Mouse (Mus musculus) olfactory bulb, adult 2 months (tissue): Measurements from ENCODE around the gene Nop2. TPM values are rescaled to one million over a fixed set of nuclear protein-coding genes. Genes with fewer than 3 reads are reported as not detected.

ENCODE experiments used
- H3K27ac ChIP-seq: fragments of 200-500 bp; 2 replicates; pipeline ENCODE4 v1.5.1; 2012; ENCODE audit warnings: low read depth, low read length; ENCODE audit not compliant: insufficient read depth
- H3K4me1 ChIP-seq: fragments of 200-500 bp; 2 replicates; pipeline ENCODE4 v1.6.1; 2012; ENCODE audit warnings: low read length; ENCODE audit not compliant: control insufficient read depth, insufficient read depth
- H3K4me3 ChIP-seq: fragments of 200-500 bp; 2 replicates; pipeline ENCODE4 v1.5.1; 2012; ENCODE audit warnings: mild to moderate bottlenecking, low read depth, low read length, moderate library complexity; ENCODE audit not compliant: insufficient read depth
- CTCF ChIP-seq: fragments of 200-500 bp; IDR thresholded peaks from 2 replicates; pipeline ENCODE4 v1.5.1; 2012; ENCODE audit warnings: low read depth, mild to moderate bottlenecking, low read length, moderate library complexity; ENCODE audit not compliant: insufficient read depth
- POLR2A ChIP-seq: fragments of 200-500 bp; IDR thresholded peaks from 2 replicates; pipeline ENCODE4 v1.6.1; 2012; ENCODE audit warnings: mild to moderate bottlenecking, low read depth, low read length, moderate library complexity; ENCODE audit not compliant: insufficient read depth
- WGBS: fragments of 180-500 bp; shearing (Covaris S2); methylation state at CpG from one replicate; pipeline ENCODE4 v1.1.7; 2018; 5-methylcytosine and 5-hydroxymethylcytosine counted together
- polyA plus RNA-seq: library from polyadenylated mRNA; stranded (reverse); fragments of >200 nt; gene quantifications from 2 replicates; pipeline ENCODE4 v1.2.4, GENCODE M21; 2012; ENCODE audit warnings: low replicate concordance; ENCODE audit not compliant: missing spikeins, insufficient read depth, insufficient read length

Gene Nop2
- polyA plus RNA-seq, 1 experiment: not detected

DNA sequence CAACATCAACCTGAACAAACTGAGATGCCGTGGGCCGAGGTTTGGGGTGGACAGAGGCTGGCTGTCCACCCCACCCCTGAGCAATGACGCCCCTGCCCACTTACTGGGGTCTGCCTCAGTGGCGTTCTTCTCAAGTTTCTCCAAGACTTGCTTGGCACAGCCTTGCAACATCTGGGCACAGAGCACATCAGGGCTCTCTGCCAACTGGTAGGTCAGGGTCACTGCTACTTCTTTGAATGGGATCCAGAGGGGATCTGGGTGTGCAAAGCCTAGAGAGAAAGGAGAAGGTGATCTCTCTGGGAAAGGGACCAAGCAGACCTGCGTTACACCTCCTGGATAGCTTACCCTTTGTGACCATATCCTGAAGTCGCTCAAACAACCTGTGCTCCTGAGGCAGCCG is 41.5 kb downstream of the Nop2 start:
- no peak for TF ChIP-seq CTCF
- TF ChIP-seq POLR2A: no peak
- Histone ChIP-seq H3K27ac (no peak overlapping the region), H3K4me1 (peaks cover 5% of the 10 kb centered on the region; the same call in 1 of the 2 replicates), H3K4me3 (no peak overlapping the region)
- 92% methylated on average over 7 of the region's 7 CpGs for WGBS

DNA sequence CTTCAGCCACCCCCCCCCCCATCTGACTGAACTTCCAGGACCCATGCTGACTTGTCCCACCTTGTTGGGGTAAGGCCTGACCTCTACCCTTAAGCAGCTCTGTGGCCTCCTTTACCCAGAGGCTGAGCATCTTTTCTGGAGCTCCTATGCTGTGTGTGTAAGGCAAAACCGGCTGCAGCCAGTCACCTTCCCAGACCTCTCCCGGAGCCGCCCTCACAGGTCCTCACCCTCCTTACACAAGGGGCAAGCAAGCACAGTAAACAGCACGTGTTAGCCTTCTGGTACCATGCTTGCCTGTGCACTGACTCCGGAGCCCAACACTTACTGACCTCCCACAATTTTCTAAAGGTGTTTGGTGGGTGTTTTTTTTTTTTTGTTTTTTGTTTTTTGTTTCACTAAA is 43.8 kb downstream of the Nop2 start:
- no peak overlapping the region for H3K4me3 ChIP-seq
- 88% methylated on average over 5 of the region's 5 CpGs for WGBS
- H3K4me1 ChIP-seq: no peaks in the 10 kb centered on the region
- TF ChIP-seq POLR2A (no peak), CTCF (no peak)
- H3K27ac ChIP-seq: no peak overlapping the region

GRCm38 (mm10) chr6:125179601-125180000 is 47.9 kb downstream of the Nop2 start:
- Histone ChIP-seq H3K27ac (no peak overlapping the region), H3K4me3 (no peak overlapping the region), H3K4me1 (no peaks in the 10 kb centered on the region)
- TF ChIP-seq CTCF (no peak), POLR2A (no peak)
- 73% methylated on average over 7 of the region's 7 CpGs for WGBS

DNA sequence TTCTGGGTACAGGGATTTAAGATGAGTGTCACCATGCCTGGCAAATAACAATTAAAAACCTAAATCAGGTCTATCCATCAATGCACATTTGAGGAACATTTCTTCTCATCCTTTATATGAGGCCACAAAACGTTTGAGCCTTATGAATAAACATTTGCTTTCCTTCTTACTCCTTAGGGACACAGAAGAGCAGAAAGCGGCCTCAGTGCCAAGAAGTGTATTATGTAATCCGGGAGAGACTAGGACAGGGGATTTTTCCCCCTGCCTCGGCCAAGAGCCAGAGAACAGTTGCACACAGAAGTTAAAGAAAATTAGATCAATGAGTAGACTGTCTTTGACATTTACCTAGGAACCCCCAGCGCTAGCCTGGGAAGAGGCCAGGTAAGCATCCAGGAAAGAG is 50.4 kb downstream of the Nop2 start:
- Histone ChIP-seq H3K27ac (no peak overlapping the region), H3K4me3 (no peak overlapping the region), H3K4me1 (no peaks in the 10 kb centered on the region)
- 45% methylated on average over 5 of the region's 5 CpGs for WGBS
- TF ChIP-seq CTCF (no peak), POLR2A (no peak)

DNA sequence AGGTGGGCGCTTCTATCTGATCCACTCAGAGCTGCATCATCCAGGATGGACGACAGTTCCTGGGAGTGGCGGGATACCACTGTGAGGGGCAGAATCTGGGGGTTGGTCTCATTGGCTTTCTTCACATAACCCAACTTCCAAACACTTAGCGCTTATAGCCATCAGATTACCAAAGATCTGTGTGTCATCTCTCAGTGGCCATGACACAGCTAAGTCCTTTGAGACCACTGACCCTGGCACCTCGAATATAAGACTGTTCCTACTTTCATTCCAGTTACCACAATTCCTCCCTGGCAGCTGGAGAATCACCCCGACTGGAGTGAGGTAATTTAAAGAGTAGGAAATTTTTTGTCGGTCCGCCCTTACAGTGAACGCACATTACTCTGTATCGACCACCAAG is 54.5 kb downstream of the Nop2 start:
- TF ChIP-seq POLR2A (no peak), CTCF (no peak)
- 94% methylated on average over 10 of the region's 10 CpGs for WGBS
- Histone ChIP-seq H3K4me3 (no peak overlapping the region), H3K4me1 (no peaks in the 10 kb centered on the region), H3K27ac (no peak overlapping the region)

- Histone ChIP-seq H3K4me1 (peaks cover 5% of the 10 kb centered on the region; the same call in 1 of the 2 replicates), H3K27ac (0 out of 2 replicates have a peak overlapping the region, but pooled peaks have one; percentile 32), H3K4me3 (no peak overlapping the region)
- TF ChIP-seq CTCF (no peak), POLR2A (no peak)
Observed at GRCm38 (mm10) chr6:125190816-125191215, 59.1 kb downstream of the Nop2 start.

- Histone ChIP-seq H3K4me3 (peak within 1 kb of the TSS; percentile 91), H3K27ac (peak within 1 kb of the TSS; percentile 87), H3K4me1 (peaks cover 5% of the 10 kb centered on the region; the same call in 1 of the 2 replicates)
- under 1% methylated on average over 54 of the region's 54 CpGs for WGBS
- TF ChIP-seq POLR2A (no peak), CTCF (no peak)
Observed at GRCm38 (mm10) chr6:125191332-125192015, 59.8 kb downstream of the Nop2 start, which contains the start of the genes Ncapd2 and Mrpl51. Gene Ncapd2, minus strand, starts transcription at chr6:125191701. Gene Mrpl51, plus strand, starts transcription at chr6:125191801.

DNA sequence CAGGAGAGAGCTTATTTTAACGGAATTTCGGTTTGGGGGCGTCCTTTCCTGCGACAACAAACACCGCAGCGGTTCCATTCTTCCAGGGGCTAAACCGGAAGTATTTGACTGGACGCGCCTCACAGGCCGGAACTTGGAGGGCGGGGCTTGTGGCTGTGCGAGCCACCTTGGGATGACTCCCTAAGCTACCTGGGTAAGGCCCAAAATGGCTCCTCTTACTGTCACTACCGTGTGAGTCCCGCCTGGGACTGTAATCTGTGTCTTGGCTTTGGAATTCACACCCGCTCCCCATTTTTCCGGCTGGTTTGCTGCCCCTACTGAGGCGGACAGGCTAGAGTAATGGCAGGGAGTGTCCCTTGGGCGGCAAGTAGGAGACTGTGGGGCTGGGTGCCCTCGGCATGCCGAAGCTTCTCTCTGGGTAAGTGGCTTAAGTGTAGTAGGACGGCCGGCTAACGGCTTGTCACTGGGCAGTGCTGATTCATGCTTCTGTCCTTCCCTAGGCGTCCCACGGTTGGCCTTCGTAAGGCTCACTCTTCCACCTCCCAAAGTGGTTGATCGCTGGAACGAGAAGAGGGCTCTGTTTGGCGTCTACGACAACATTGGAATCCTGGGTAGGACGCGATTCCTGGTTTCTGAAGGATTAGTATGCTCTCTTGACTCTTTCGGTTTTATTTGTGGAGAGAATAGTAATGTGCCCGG is 60.5 kb downstream of the Nop2 start:
- Histone ChIP-seq H3K27ac (peak overlapping the region; percentile 87), H3K4me3 (peak overlapping the region; percentile 91), H3K4me1 (peaks cover 5% of the 10 kb centered on the region; the same call in 1 of the 2 replicates)
- under 1% methylated on average over 34 of the region's 34 CpGs for WGBS
- no peak for TF ChIP-seq POLR2A

- peaks cover 5% of the 10 kb centered on the region; the same call in 1 of the 2 replicates for H3K4me1 ChIP-seq
- peak overlapping the region; percentile 91 for H3K4me3 ChIP-seq
- TF ChIP-seq CTCF (no peak), POLR2A (no peak)
- H3K27ac ChIP-seq: no peak overlapping the region
- WGBS: 43% methylated on average over 5 of the region's 5 CpGs
Observed at GRCm38 (mm10) chr6:125192841-125193240, 61.1 kb downstream of the Nop2 start.
